ENCODE assay signal across 12 mouse cellular contexts in the genomic region with DNA sequence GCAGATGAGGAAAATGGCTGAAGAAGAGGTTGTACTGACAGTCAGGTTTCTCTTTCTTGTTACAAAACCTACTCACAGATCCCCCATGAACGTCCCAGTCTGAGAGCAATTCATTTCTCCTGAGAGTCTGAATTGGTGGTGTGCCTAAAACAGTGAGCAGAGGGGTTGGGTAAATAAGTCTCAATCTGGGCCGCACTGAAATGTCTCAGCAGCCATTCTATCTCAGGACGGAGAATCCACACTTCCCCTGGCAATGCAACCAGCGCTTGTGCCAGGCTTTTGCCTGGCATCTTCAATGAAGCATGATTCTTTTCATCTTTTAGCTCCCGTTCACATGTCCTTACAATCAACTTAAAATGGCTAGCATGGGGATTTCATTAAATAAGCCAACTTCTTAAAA.
DNase-seq lines count a peak whose midpoint lies in the region.
"Had no signal": no experiment of that assay in that cellular context is flagged by ENCODE, and none has a peak within 500 bp of the region (broad histone marks: within the 10 kb centered on the region; RNA-seq: fewer than 3 reads in every experiment).

No protein-coding gene starts in this region.

- DNase-seq in cerebellum, postnatal 14 days: peak; percentile 46 to 58
- DNase-seq in cerebellum, adult 11 months: no peak
- peak; percentile 10 for DNase-seq in left cerebral cortex, postnatal 4 days
- DNase-seq in left cerebral cortex, postnatal 25 days (ENCODE audit: low spot score in 2 of 2): no peak
- DNase-seq in natural killer cell, adult 2 months (ENCODE audit: low spot score in 2 of 2): no peak
- DNase-seq: adrenal gland, adult 2 months; adrenal gland, postnatal 10 days; adrenal gland, postnatal 25 days; cerebellum, adult 18-20 months; cerebellum, adult 8-10 months; cerebellum, adult 9-11 months; cerebellum, postnatal 36 days had no signal

- intact Hi-C loops in left cerebral cortex, postnatal 4 days (cut with DNase I): no loop called here
- intact Hi-C loops in left cerebral cortex, postnatal 25 days (cut with DNase I): no loop called here

Comparison
In these comparisons a context has a peak if more than half of its experiments do, and no peak if none do; other contexts are left out.
1. DNase-seq: peak in cerebellum, postnatal 14 days (2 of 2) and left cerebral cortex, postnatal 4 days (single experiment); none in cerebellum, adult 11 months (single experiment), left cerebral cortex, postnatal 25 days (0 of 2) and natural killer cell, adult 2 months (0 of 2).